Mouse (Mus musculus) intestine, embryonic 16.5 days (tissue): ENCODE measurements at regions not wholly inside any gene's neighbourhood (a gene's known extent, or its start where the extent isn't known, plus 50 kb on each side); places are given as distances from the start of the nearest gene placed in this dataset.

Experiments used
- ATAC-seq: fragments of 200-750 bp; cut with Nextera tagmentation; 2 replicates; pipeline ENCODE4 v1.8.0; 2017; ENCODE audit warnings: moderate TSS enrichment, moderate library complexity
- H3K27ac ChIP-seq: fragments of 300-500 bp; sonication (generic); 2 replicates; pipeline ENCODE4 v1.5.1; 2014; ENCODE audit warnings: mild to moderate bottlenecking, low read length
- H3K27me3 ChIP-seq: fragments of 300-500 bp; sonication (generic); replicated peaks from 2 replicates; pipeline ENCODE4 v1.6.1; 2014; ENCODE audit warnings: low read length, control low read depth, mixed read lengths; ENCODE audit not compliant: control insufficient read depth, insufficient read depth
- H3K36me3 ChIP-seq: fragments of 300-500 bp; sonication (generic); 2 replicates; pipeline ENCODE4 v1.6.1; 2014; ENCODE audit warnings: low read length, control low read depth; ENCODE audit not compliant: control insufficient read depth, insufficient read depth
- H3K4me1 ChIP-seq: fragments of 300-500 bp; sonication (generic); 2 replicates; pipeline ENCODE4 v1.6.1; 2014; ENCODE audit warnings: low read length, control low read depth, mixed read lengths; ENCODE audit not compliant: control insufficient read depth, insufficient read depth
- H3K4me2 ChIP-seq: fragments of 300-500 bp; sonication (generic); 2 replicates; pipeline ENCODE4 v1.6.1; 2014; ENCODE audit warnings: low read depth, low read length, control low read depth
- H3K4me3 ChIP-seq: fragments of 300-500 bp; sonication (generic); 2 replicates; pipeline ENCODE4 v1.5.1; 2014; ENCODE audit warnings: mild to moderate bottlenecking, low read length
- H3K9ac ChIP-seq: fragments of 300-500 bp; sonication (generic); 2 replicates; pipeline ENCODE4 v1.6.1; 2014; ENCODE audit warnings: low read depth, low read length
- H3K9me3 ChIP-seq: fragments of 300-500 bp; sonication (generic); 2 replicates; pipeline ENCODE4 v1.6.1; 2016; ENCODE audit warnings: low read length, control low read depth; ENCODE audit not compliant: control insufficient read depth
- WGBS: fragments of 180-500 bp; shearing (Covaris S2); extraction: QIAGEN DNeasy Blood & Tissue Kit; methylation state at CpG from one replicate; pipeline ENCODE4 v1.1.7; 2014; 5-methylcytosine and 5-hydroxymethylcytosine counted together

- no peaks in the 10 kb centered on the region for H3K4me1 ChIP-seq
- H3K9ac ChIP-seq, result no peak overlapping the region
- WGBS, result 91% methylated on average over 3 of the region's 3 CpGs
- H3K27ac ChIP-seq, result no peak overlapping the region
- H3K36me3 ChIP-seq, result no peaks in the 10 kb centered on the region
- no peaks in the 10 kb centered on the region for H3K27me3 ChIP-seq
- no peak overlapping the region for H3K4me2 ChIP-seq
- no peak overlapping the region for H3K4me3 ChIP-seq
- no peak for ATAC-seq
- no peaks in the 10 kb centered on the region for H3K9me3 ChIP-seq
These were observed 60.3 kb downstream of the 4930544G11Rik start for GRCm38 (mm10) chr6:66012675-66013074.

GRCm38 (mm10) chr6:66023531-66023930 is 71.1 kb downstream of the 4930544G11Rik start:
- Histone ChIP-seq H3K4me3 (no peak overlapping the region), H3K36me3 (no peaks in the 10 kb centered on the region), H3K9me3 (no peaks in the 10 kb centered on the region), H3K4me1 (no peaks in the 10 kb centered on the region), H3K27me3 (no peaks in the 10 kb centered on the region), H3K27ac (no peak overlapping the region), H3K4me2 (no peak overlapping the region), H3K9ac (no peak overlapping the region)
- no peak for ATAC-seq
- WGBS, result 82% methylated on average over 1 of the region's 1 CpGs

GRCm38 (mm10) chr6:66036789-66037188 is 84.4 kb downstream of the 4930544G11Rik start:
- H3K27me3 ChIP-seq, result no peaks in the 10 kb centered on the region
- no peak overlapping the region for H3K27ac ChIP-seq
- H3K36me3 ChIP-seq, result no peaks in the 10 kb centered on the region
- 86% methylated on average over 2 of the region's 2 CpGs for WGBS
- H3K4me3 ChIP-seq, result no peak overlapping the region
- H3K9ac ChIP-seq, result no peak overlapping the region
- no peaks in the 10 kb centered on the region for H3K9me3 ChIP-seq
- ATAC-seq, result no peak
- H3K4me1 ChIP-seq, result no peaks in the 10 kb centered on the region
- no peak overlapping the region for H3K4me2 ChIP-seq

- Histone ChIP-seq H3K27me3 (no peaks in the 10 kb centered on the region), H3K4me1 (no peaks in the 10 kb centered on the region), H3K36me3 (no peaks in the 10 kb centered on the region), H3K9me3 (no peaks in the 10 kb centered on the region), H3K9ac (no peak overlapping the region), H3K4me2 (no peak overlapping the region), H3K4me3 (no peak overlapping the region), H3K27ac (no peak overlapping the region)
- 76% methylated on average over 4 of the region's 4 CpGs for WGBS
- no peak for ATAC-seq
These were observed 99.4 kb downstream of the 4930544G11Rik start for GRCm38 (mm10) chr6:66051852-66052251.

GRCm38 (mm10) chr6:66052386-66052785 is 100.0 kb downstream of the 4930544G11Rik start:
- no peak overlapping the region for H3K9ac ChIP-seq
- peak; percentile 52 for ATAC-seq
- H3K4me2 ChIP-seq, result no peak overlapping the region
- H3K27me3 ChIP-seq, result no peaks in the 10 kb centered on the region
- no peaks in the 10 kb centered on the region for H3K36me3 ChIP-seq
- no peaks in the 10 kb centered on the region for H3K9me3 ChIP-seq
- H3K4me1 ChIP-seq, result no peaks in the 10 kb centered on the region
- no peak overlapping the region for H3K4me3 ChIP-seq
- no peak overlapping the region for H3K27ac ChIP-seq

- no peak for ATAC-seq
- no peak overlapping the region for H3K4me2 ChIP-seq
- H3K9me3 ChIP-seq, result no peaks in the 10 kb centered on the region
- H3K4me1 ChIP-seq, result no peaks in the 10 kb centered on the region
- no peaks in the 10 kb centered on the region for H3K36me3 ChIP-seq
- no peak overlapping the region for H3K9ac ChIP-seq
- no peak overlapping the region for H3K27ac ChIP-seq
- H3K27me3 ChIP-seq, result no peaks in the 10 kb centered on the region
- H3K4me3 ChIP-seq, result no peak overlapping the region
- WGBS, result 79% methylated on average over 2 of the region's 2 CpGs
These were observed 100.8 kb downstream of the 4930544G11Rik start for GRCm38 (mm10) chr6:66053197-66053596.

- ATAC-seq, result no peak
- Histone ChIP-seq H3K9ac (no peak overlapping the region), H3K4me3 (no peak overlapping the region), H3K9me3 (no peaks in the 10 kb centered on the region), H3K4me2 (no peak overlapping the region), H3K27me3 (no peaks in the 10 kb centered on the region), H3K4me1 (no peaks in the 10 kb centered on the region), H3K36me3 (no peaks in the 10 kb centered on the region), H3K27ac (no peak overlapping the region)
- WGBS, result 82% methylated on average over 2 of the region's 2 CpGs
These were observed 116.5 kb downstream of the 4930544G11Rik start for GRCm38 (mm10) chr6:66068874-66069273.

GRCm38 (mm10) chr6:66077445-66077844 is 125.0 kb downstream of the 4930544G11Rik start:
- Histone ChIP-seq H3K4me1 (no peaks in the 10 kb centered on the region), H3K36me3 (no peaks in the 10 kb centered on the region), H3K27ac (no peak overlapping the region), H3K27me3 (no peaks in the 10 kb centered on the region), H3K4me2 (no peak overlapping the region), H3K4me3 (no peak overlapping the region), H3K9ac (no peak overlapping the region), H3K9me3 (no peaks in the 10 kb centered on the region)
- ATAC-seq, result no peak
- WGBS, result 39% methylated on average over 2 of the region's 2 CpGs

- Histone ChIP-seq H3K9me3 (no peaks in the 10 kb centered on the region), H3K9ac (no peak overlapping the region), H3K27me3 (no peaks in the 10 kb centered on the region), H3K36me3 (no peaks in the 10 kb centered on the region), H3K4me1 (no peaks in the 10 kb centered on the region), H3K4me3 (no peak overlapping the region), H3K4me2 (no peak overlapping the region), H3K27ac (no peak overlapping the region)
- ATAC-seq, result no peak
- 82% methylated on average over 1 of the region's 1 CpGs for WGBS
These were observed 126.4 kb downstream of the 4930544G11Rik start for GRCm38 (mm10) chr6:66078769-66079168.

- 46% methylated on average over 3 of the region's 3 CpGs for WGBS
- H3K4me2 ChIP-seq, result no peak overlapping the region
- H3K4me3 ChIP-seq, result no peak overlapping the region
- no peak overlapping the region for H3K27ac ChIP-seq
- no peaks in the 10 kb centered on the region for H3K27me3 ChIP-seq
- H3K36me3 ChIP-seq, result no peaks in the 10 kb centered on the region
- ATAC-seq, result no peak
- H3K9ac ChIP-seq, result no peak overlapping the region
- no peaks in the 10 kb centered on the region for H3K9me3 ChIP-seq
- 0 out of 2 replicates have a peak, but pooled peaks cover 2% of the 10 kb centered on the region for H3K4me1 ChIP-seq
These were observed 149.2 kb downstream of the 4930544G11Rik start for GRCm38 (mm10) chr6:66101555-66102071.
